Mouse (Mus musculus): ENCODE results near the gene Hist2h2be. TPM values are rescaled to one million over a fixed set of nuclear protein-coding genes. Genes with fewer than 3 reads are reported as not detected.
A peak's percentile ranks its signal among the peaks of the same experiment; 100 is the strongest.
"Not testable (repeated sequence)": the region's sequence is repeated elsewhere in the genome, so short reads cannot be mapped to it uniquely, and the experiment has no call there.

The Hist2h2be gene
- polyA plus RNA-seq, 3 experiments from 2014 or later = 0.38 to 2.2 (median 2.0) TPM

DNA sequence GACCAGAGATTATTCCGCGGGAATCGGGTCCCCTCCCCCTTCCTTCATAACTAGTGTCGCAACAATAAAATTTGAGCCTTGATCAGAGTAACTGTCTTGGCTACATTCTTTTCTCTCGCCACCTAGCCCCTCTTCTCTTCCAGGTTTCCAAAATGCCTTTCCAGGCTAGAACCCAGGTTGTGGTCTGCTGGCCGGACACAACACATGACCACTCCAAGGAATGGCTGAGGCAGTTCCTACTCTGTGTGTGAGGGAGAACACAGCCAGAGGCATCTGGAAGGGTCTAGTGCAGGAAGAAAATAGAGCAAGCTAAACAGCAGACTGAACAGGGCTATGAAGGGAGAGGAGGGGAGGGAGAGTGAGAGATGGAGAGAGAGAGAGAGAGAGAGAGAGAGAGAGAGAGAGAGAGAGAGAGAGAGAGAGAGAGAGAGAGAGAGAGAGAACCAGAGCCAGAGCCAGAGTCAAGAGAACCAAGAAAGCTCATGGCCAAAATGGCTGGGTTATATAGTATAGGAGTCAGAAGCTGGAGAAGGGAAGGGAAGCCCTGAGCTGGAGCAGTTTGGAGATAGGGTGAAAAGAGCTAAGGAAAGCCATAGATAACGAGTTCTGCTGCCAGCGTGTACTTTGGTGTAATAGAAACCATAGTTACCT, 22.2 kb upstream of the Hist2h2be start:
- not testable (repeated sequence) for ATAC-seq

DNA sequence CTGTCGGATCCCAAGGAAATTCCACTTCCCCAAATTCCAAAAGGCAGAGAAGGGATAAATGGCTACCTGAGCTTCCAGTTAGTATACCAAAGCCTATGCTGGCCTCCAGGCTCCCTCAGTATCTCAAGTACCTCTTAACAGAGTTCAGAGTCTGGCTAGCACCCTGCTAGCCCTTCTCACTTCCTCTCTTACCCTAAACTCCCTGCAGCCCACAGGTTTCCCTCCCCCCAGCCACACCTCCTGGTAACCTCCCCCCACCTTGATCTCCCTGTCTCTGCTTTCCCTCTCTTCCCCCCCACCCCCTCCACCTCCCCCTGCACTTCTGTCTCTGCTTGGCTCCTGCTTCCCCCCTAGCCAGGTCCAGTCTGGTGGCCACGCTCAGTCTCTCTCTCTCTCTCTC, 21.2 kb upstream of the Hist2h2be start:
- no peak for ATAC-seq

DNA sequence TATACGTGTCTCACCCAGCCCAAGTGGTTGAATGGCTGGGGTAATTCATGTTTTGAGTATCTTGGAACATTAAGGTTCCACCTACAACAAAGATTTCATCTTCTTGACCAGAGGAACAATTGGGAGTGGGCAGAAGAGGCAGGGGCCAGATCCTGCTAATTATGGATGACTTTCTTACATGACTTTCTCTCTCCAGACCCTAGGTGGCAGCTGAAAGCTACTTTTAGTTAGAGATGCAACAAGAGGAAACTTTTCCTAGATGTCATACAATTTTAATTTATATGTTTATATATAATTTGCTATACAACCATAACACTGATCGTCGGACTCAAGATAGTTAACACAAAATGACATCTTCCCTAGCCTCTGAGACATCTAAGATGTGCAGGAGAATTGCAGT, 13.1 kb upstream of the Hist2h2be start:
- no peak for ATAC-seq

DNA sequence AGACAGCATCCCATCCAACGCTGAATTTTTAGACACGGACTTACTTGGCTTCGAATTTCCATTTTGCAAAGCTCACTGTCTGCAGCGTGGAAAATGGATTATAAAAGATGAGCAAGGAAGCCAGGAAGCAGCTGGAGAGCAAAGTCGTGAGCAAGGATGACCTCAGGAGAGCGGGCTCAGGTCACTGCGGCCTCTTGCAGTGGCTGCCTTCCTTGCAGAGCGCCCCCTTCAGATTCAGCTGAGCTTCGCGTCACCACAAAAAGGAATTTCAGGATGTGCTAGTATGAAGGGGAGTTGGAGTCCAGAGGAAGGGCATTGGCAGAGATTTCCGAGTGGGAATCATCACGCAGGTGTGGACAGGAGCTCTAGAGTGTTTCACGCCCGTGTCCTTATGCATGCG, 11.7 kb upstream of the Hist2h2be start:
- no peak for ATAC-seq

DNA sequence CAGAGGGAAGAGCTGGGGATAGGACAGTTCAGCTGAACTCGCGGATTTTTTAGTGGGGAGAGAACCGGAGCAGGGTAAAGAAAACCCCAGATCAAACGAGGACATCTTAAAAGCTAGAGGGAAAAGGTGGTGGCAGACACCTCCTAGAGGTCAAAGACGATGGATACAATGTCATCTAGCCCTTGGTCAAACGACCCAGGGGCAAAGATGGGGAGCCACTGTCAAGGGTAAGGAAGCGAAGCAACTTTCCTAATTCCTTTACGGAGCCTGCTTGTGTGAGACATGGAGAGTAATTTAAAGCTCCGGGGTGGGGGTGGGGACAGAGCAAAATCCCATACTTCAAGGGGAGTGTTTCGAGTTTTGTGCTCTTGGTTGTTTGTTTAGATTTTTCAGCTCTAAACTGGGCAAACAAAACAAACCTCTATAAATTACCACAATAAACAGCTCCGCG, 1.7 kb upstream of the Hist2h2be start:
- peak; percentile 19 for ATAC-seq

DNA sequence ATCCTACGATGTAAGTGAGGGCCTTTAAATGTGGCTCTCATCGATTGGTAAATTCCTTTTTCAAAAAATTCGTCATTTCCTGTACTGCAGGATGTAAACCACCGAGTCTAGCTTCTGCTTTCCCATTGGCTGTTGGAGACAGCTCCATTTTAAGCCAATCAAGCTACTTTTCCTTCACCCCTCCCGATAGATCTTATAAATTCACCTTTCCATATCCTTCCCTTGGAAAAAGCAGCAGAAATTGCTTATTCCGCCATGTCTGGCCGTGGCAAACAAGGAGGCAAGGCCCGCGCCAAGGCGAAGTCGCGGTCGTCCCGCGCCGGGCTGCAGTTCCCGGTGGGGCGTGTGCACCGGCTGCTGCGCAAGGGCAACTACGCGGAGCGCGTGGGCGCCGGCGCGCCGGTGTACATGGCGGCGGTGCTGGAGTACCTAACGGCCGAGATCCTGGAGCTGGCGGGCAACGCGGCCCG, 1.2 kb upstream of the Hist2h2be start, which contains the start of the genes Bola1 and Hist2h2ab:
TSS of gene Bola1 (minus strand) at position 49 of the 470 bp plus-strand sequence.
TSS of gene Hist2h2ab (plus strand) at position 205 of the 470 bp plus-strand sequence.
- ATAC-seq = peak; percentile 77

DNA sequence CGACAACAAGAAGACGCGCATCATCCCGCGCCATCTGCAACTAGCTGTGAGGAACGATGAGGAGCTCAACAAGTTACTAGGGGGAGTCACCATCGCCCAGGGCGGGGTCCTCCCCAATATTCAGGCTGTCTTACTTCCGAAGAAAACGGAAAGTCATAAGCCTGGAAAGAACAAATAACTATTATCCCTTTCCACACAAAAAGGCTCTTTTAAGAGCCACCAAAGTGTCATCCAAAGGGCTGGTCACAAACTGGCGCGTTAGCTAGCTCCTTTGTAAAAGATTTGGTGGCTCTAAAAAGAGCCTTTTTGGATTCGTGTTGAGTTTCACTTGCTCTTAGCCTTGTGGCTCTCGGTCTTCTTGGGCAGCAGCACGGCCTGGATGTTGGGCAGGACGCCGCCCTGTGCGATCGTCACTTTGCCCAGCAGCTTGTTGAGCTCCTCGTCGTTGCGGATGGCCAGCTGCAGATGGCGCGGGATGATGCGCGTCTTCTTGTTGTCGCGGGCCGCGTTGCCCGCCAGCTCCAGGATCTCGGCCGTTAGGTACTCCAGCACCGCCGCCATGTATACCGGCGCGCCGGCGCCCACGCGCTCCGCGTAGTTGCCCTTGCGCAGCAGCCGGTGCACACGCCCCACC, 671 bp upstream of the Hist2h2be start:
- peak; percentile 9 for ATAC-seq

DNA sequence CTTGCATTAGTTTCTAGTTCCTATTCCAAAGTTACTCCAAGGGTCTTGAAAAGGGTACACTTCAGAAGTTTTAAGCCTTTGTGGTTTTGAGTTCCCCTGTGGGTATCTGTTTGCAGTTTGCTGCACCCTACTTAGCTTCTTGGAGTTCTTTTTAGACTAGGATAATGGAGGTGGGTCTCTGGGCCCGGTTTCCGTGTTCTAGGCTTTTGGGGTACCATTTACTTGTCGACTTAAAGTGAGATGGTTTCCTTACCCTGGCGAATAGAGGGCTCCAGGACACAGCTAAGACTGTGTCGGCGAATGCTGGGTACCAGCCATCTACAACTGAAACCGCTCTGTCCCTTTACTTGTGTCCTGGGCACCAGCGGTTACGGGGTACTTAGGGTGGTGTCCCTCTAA, 720 bp downstream of the Hist2h2be start:
- no peak for ATAC-seq

DNA sequence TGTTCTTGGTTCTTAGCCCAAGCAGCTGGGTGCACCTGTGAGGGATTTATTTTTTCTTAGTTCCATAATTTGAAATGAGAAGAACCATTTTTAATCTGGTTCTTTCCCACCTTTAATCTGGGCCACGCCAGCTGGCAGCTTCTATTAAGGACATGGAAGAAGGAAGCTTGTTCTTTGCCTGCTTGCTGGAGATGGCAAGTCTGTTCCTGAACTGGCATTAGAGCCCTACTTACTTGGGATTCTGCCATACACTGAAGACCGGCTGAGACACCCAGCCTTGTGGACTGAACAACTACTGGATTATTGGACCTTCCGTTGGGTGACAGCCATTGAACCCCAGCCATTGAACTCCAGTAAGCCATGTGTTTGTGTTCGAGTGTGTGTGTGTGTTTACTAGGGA, 1.9 kb downstream of the Hist2h2be start:
- ATAC-seq = no peak

DNA sequence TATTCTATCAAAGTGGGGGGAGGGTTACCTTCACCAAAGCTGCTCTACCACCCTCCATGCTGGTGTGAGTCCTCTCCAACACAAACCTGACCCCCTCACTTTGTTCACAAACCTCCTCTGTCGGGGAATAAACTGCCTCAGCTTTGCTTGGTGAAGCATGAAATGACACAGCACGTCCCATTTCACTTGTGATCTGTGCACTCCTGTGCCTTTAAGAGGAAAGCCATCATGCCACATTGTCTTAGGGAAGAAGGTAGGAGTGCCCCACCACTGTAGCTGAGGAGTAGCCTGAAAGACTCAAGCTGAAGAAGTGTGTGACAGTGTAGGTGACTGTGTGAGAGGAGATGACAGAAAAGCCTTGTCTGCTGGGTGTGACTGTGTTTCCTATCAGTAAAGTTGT, 4.5 kb downstream of the Hist2h2be start:
- ATAC-seq = no peak

DNA sequence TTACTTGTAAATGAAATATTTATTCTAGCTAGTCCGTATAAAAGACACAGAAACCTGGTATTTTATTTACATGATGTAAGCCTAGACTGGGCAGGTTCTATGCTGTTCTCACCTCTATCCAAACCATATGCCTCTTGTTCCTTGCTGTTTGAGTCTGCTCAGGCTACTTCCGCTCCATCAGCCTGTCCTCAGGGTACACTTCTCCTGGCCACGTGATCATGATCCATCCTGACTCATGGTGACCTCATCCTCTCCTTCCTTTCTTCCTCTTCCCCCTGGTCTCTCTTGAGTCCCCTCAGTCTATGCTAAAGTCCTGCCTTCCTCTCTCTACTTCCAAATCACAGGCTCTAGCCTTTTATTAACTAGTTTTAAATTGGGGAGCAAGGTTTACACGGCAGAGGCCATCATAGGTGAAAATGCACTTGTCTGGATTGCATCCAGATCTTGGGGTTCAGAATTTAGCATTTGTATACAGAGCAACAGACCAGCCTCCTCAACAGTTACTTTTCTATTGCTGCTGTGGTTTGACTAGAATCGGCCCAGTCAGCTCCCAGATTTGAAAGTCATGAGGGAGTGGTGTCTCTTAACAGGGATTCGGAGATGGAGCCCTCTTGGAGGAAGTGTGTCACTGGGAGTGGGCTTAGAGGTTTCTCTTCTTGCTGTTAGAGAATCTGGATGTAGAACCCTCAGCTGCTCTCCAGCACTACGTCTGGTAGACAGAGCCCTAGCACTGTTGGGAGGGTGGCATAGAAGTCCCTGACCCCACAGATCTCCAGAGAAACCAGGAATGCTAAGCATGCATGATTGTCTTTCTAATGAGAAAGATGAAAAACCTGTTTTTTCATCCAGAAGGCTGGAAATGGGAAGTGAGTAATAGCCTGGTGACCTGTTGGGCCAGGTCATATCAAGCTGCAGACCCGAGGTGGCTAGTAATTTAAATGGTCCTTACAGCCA, 6.1 kb downstream of the Hist2h2be start:
- no peak for ATAC-seq

DNA sequence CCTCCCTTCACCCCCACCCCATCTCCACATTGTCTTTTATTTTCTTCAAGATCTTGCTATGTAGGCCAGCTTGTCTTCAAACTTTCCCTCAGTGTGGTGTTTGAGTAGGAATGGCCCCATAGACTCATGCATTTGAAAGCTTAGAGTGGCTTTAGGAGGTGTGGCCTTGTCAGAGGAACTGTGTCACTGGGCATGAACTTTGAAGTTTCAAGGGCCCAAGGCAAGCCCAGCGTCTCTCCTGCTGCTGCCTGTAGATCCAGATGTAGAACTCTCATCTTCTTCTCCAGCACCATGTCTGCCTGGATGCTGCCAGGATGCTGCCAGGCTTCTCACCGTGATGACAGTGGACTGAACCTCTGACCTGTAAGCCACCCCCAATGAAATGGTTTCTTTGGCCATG, 7.9 kb downstream of the Hist2h2be start:
- no peak for ATAC-seq

DNA sequence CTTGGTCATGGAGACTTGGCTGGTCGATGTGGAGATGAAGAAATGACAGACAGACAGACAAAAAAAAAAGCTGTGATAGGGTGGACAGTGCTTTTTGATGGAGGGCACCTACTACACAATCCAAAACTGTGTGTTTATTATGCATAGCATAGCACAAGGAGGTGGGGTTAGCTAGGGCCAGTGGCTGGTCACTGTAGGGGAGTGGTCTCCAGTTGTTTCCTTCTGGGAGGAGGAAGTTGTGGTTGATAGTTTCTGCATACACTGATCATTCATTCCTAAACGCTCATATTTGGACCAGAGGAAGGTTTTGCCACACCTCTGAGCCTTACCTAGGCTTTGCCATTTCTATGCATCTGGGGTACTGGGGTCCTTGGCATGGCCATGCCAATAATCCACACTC, 9.5 kb downstream of the Hist2h2be start:
- ATAC-seq = no peak

DNA sequence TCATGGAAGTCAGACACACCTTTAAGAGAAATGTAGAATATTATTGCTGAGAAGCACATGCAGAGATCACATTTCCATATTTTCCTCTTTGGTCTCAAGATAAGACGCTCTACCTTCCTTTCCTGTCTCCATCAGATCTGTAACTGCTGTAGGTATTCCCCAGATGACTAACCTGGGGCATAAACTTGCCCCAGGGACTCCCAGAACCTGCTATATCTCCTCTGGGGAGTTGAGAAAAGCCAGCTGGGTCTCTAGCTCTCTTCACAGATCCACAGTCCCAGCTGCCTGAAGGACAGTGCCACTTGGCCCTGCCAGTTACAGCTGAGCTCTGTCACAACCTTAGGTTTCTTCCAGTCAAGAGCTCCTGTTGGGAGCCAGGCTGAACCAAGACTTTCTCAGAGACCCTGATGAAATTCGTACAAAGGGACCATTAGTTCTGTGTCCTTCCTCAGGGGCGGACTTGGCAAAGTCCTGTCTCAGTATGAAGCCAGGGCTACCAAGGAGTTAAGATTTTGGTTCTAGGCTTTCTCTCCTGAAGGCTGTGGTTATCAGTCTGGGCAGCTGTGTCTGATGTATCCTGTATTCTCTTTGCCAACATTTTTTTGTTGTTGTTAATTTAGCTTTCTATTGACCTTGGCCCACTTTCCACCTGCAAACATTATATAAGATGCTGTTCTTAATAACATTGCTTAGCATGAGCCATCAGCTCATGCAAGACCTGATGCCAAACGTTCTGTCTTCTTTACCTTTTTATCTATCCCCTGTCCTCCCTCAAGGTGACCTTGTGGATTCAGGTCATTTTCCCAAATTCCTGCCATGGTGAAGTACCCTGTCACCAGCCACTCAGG, 10.2 kb downstream of the Hist2h2be start:
- no peak for ATAC-seq

DNA sequence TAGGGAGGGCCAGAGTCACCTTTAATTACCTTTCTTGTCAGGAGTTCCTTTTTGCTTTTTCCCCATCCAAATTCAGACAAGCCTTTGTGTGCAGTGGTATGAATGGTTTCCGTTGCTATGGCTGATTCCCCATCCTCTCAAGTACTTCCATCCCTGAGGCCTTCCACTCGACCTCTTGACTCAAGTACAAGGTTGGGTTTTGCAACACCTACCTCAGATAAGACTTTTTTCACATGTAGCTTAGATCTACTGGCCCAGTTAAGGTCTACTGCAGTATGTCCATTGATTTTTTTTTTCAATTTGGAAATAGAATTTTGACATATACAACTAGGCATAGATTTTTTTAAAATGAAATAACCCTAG, 10.8 kb downstream of the Hist2h2be start:
- ATAC-seq = no peak

DNA sequence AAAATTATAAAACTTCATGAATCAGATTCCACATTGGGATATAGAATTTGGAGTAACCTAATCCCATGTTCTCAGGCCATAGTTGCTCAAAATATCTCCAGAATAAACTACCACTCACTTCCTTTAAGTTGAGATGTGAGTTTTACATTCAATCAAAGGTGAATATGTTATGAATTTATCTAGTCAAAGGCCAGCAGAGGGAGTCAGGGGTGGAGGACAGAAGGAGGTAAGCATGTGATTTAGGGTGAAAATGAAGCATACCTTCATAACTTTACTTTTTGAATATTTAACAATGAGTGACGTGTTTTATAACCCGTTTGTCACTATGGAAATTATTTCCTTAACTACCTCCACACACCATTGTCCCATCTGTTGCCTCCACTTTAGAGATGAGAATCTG, 14.0 kb downstream of the Hist2h2be start:
- ATAC-seq = no peak

DNA sequence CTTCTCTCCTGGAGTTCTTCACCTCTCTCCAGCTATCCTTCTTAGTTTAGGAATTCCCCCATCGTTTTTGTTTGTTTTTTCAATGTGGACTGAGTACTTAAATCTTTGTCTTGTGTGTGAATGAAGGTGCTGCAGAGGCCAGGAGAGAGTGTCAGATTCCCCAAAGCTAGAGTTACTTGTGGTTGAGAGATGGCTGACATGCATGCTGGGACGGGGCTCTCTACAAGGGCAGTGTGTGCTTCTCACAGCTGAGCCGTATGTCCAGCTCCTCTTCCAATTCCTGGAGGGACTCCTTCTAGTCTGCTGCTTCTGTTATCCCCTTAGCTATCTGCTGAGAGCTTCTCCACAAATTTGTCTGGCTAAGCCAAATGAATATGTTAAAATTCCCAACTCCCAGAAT, 14.9 kb downstream of the Hist2h2be start:
- ATAC-seq = no peak

DNA sequence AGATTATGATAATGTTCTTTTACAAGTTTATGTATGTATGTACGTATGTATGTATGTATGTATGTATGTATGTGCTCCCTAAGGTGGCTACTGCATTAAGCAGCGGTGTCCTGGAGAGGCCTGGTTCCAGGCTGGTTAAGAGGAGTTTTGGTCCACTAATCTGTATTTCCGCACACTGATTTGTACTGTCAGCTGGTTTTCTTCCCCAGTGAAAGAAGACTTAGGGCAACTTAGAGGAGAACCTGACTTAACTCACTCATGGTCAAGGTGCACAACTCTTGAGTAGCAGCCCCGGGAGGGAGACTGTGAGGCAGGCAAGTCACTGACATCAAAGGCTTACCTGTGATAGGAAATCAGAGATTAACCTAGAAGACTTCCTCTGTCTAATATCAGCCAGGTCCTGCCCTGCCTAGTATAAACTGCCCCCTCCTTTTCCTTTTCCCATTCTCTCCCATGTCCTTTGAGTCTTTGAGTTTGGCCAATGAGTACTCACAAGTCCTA, 16.0 kb downstream of the Hist2h2be start:
- no peak for ATAC-seq

DNA sequence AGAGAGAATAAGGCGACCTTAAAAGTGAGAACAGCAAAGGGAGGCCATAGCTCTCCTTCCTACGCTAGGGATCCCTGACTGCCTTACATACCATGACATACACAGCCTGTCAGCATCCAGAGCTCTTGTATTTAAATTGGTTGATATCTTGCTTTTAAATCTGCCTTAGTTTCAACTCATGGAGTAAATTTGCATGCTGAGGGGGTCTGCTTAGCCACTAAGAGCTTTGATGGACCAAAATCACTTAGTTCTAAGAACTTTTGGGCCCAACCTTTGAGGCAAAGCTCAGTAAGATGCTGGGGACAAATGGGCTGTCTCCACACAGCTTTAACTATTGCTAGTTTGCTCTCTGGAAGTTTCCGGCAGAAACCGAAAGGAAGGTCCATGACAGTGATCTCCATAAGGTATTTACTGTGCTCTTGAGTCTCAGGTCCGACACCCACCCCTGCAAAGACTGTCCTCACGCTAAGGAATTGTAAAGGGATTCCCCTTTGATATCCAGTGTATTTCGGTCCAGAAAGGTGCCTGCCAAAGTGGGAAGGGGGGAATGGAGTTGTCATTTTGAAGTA, 16.5 kb downstream of the Hist2h2be start:
- no peak for ATAC-seq

DNA sequence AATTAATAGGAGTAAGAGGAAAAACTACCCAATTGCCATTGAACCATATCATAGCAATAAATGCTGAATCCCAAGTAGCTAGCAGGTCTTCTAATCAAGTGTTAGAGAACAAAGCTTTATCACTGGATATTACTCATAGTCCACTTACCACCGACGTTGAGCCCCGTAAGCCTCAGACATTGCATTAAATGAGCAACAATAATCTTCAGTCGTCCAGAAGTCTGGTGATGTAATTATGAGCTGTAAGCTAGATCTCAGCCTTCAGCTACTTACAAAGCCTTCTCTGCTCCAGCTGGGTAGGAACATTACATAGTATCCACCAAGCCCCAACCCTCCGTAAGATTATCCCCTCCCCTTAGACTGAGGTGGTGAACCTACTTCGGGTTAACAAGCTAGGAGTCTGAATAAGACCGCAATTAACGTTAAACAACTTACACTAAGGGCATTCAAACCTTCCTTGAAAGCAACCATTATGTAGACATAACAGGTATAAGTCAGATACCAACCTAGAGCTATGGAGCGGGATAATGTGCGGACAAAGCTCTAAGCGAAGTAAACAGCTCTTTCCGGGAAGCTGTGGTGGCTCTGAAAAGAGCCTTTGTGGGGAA, 17.1 kb downstream of the Hist2h2be start:
- ATAC-seq = no peak
